Mouse (Mus musculus): ENCODE results near the gene Evi5l.

- TF ChIP-seq POLR2A (IDR thresholded peaks at IDR 0.05; ENCODE audit: control insufficient read depth in 1 of 2, insufficient read depth in 1 of 2, low read depth in 1 of 2, low read length in 2 of 2, poor library complexity in 1 of 2): no peak
- TF ChIP-seq CTCF (IDR thresholded peaks at IDR 0.05 in 2 of 3, conservative IDR thresholded peaks at IDR 0.05 in 1 of 3; ENCODE audit: control insufficient read depth in 1 of 3, insufficient read depth in 1 of 3, low read depth in 2 of 3, low read length in 3 of 3, poor library complexity in 1 of 3, severe bottlenecking in 1 of 3): no peak
- no peak for TF ChIP-seq SMC3 (IDR thresholded peaks at IDR 0.05; ENCODE audit: low read depth, low read length)
- TF ChIP-seq SIN3A (IDR thresholded peaks at IDR 0.05; ENCODE audit: low read length): no peak
Measured at GRCm38 (mm10) chr8:4226323-4226722, 60.0 kb downstream of the Evi5l start.

All from MEL (cell line).